Mouse (Mus musculus): ENCODE measurements at regions not wholly inside any gene's neighbourhood (a gene's known extent, or its start where the extent isn't known, plus 50 kb on each side); places are given as distances from the start of the nearest gene placed in this dataset.

DNA sequence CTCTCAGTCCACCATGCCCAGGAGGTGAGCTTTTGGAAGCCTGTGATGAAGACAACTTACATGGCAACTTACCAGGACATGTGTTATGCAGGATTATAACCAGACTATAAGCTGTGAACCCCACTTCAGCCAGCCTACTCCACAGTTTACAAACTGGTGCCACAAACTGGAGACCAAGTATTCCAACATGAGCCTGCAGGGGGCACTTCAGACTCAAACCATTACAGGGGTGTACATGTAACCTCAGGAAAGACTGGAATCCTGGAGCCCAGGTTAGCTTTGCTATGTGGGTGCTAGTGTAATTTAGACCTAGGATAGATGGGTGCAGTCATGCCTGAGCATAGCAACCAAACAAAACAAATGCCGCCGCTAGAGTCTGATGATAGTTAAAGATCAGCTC is 124.0 kb upstream of the Lyplal1 start:
- TF ChIP-seq CTCF (IDR thresholded peaks at IDR 0.05; ENCODE audit: borderline replicate concordance, insufficient read depth, low read depth, low read length) (no peak), POLR2A (IDR thresholded peaks at IDR 0.05; ENCODE audit: borderline replicate concordance, insufficient read depth, low read length) (no peak)

Measured in cerebellum, adult 2 months (tissue).